Mouse (Mus musculus) ES-Bruce4 (cell line): Measurements from ENCODE around the gene P2ry13. TPM values are rescaled to one million over a fixed set of nuclear protein-coding genes. Genes with fewer than 3 reads are reported as not detected.

ENCODE experiments used
- H3K27ac ChIP-seq: 2 replicates; pipeline ENCODE4 v1.5.1; 2012; ENCODE audit warnings: low read length, inconsistent platforms; ENCODE audit not compliant: insufficient read depth
- H3K27me3 ChIP-seq: 2 replicates; pipeline ENCODE4 v1.6.1; 2012; ENCODE audit warnings: mild to moderate bottlenecking, low read length, inconsistent platforms; ENCODE audit not compliant: control insufficient read depth, poor library complexity, insufficient read depth, severe bottlenecking
- H3K36me3 ChIP-seq: 2 replicates; pipeline ENCODE4 v1.6.1; 2012; ENCODE audit warnings: inconsistent platforms, mild to moderate bottlenecking, low read length, moderate library complexity; ENCODE audit not compliant: control insufficient read depth, poor library complexity, insufficient read depth, severe bottlenecking
- H3K4me1 ChIP-seq: one replicate; pipeline ENCODE4 v1.8.1; 2011; ENCODE audit warnings: low read length; ENCODE audit not compliant: control insufficient read depth, insufficient read depth
- H3K4me3 ChIP-seq: 2 replicates; pipeline ENCODE4 v1.5.1; 2011; ENCODE audit warnings: low read depth, mild to moderate bottlenecking, low read length
- H3K9ac ChIP-seq: 2 replicates; pipeline ENCODE4 v1.6.1; 2012; ENCODE audit warnings: low read depth, mild to moderate bottlenecking, inconsistent platforms; ENCODE audit not compliant: poor library complexity, severe bottlenecking
- H3K9me3 ChIP-seq: replicated peaks from 2 replicates; pipeline ENCODE4 v1.6.1; 2012; ENCODE audit warnings: mild to moderate bottlenecking, low read length, inconsistent platforms; ENCODE audit not compliant: control insufficient read depth, poor library complexity, insufficient read depth, severe bottlenecking
- CTCF ChIP-seq: IDR thresholded peaks from one replicate; pipeline ENCODE4 v1.8.1; 2011; ENCODE audit warnings: low read depth, low read length
- EP300 ChIP-seq: IDR thresholded peaks from 2 replicates; pipeline ENCODE4 v1.6.1; 2011; ENCODE audit warnings: low read depth, low read length; ENCODE audit not compliant: insufficient read depth
- POLR2A ChIP-seq: IDR thresholded peaks from one replicate; pipeline ENCODE4 v1.8.1; 2011; ENCODE audit warnings: low read length; ENCODE audit not compliant: insufficient read depth
- polyA plus RNA-seq: library from polyadenylated mRNA; stranded (reverse); fragments of >200 nt; gene quantifications from 2 replicates; pipeline ENCODE4 v1.2.4, GENCODE M21; 2011; ENCODE audit warnings: low read depth; ENCODE audit not compliant: missing spikeins, insufficient read depth, insufficient read length

P2ry13 gene
- polyA plus RNA-seq, 1 experiment, result not detected

DNA sequence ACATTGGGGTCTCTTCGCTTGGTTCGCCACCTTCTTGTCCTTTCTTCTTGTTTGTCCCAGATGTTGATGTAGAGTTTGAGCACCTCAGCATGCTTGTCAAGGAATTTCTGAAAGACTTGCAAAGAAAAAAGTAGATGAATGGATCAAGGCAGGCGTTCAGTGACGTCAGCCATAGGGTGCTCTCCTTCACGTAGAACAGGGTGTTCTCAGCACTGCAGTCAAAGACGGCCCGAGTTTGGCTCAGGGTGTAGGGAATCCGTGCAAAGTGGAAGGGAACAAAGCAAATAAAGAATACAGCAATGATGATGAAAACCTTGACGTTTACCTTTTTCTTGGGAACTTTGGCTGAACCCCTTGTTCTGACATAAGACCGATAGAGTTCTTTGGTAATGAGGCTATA, 6.5 kb upstream of the P2ry13 start:
- no peak overlapping the region for H3K9ac ChIP-seq
- H3K36me3 ChIP-seq, result no peaks in the 10 kb centered on the region
- H3K4me1 ChIP-seq, result no peaks in the 10 kb centered on the region
- no peak overlapping the region for H3K27ac ChIP-seq
- no peaks in the 10 kb centered on the region for H3K27me3 ChIP-seq
- TF ChIP-seq POLR2A (no peak), EP300 (no peak)
- H3K4me3 ChIP-seq, result no peak overlapping the region
- H3K9me3 ChIP-seq, result no peaks in the 10 kb centered on the region

DNA sequence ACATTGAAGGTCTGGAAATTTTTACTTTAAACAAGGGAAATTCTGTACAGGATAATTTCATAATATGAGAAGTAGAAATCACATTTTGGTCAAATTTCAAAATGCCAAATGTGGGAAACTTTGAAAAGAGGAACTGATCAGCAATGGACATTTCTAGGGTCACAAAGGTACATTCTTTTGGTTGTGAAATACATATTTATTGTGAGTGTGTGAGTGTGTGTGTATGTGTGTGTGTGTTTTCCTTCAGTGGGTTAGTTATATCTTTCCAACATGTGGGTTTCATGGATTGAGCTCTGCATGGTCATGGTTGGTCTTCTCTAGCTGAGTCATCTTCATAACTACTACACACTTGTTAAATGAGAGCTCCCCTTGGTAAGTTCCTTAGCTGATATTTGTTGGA, 1.7 kb upstream of the P2ry13 start:
- H3K27me3 ChIP-seq, result no peaks in the 10 kb centered on the region
- no peak overlapping the region for H3K9ac ChIP-seq
- no peak overlapping the region for H3K4me3 ChIP-seq
- TF ChIP-seq EP300, result no peak
- TF ChIP-seq POLR2A, result no peak
- no peak for TF ChIP-seq CTCF
- H3K36me3 ChIP-seq, result no peaks in the 10 kb centered on the region
- no peaks in the 10 kb centered on the region for H3K9me3 ChIP-seq
- H3K4me1 ChIP-seq, result no peaks in the 10 kb centered on the region
- H3K27ac ChIP-seq, result no peak overlapping the region

DNA sequence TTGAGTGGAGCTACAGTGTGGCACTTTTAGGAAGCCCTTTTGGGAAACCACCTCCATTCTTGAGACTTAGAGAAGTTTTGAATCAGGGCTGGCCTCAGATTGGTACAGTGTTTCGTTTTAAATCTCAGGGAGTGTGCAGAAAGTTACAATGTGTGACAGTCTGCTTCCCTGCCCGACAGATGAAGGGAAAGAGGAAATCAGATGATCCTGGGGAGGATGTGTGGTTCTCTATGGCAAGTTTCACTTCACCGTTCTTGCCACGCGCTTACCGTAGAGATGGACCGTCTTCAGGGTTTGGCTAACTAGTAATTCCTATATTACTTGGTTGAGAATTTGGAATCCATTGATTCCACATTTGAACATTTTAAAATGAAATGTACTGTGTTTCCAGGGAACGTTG, 1.1 kb upstream of the P2ry13 start:
- H3K4me1 ChIP-seq, result no peaks in the 10 kb centered on the region
- no peaks in the 10 kb centered on the region for H3K36me3 ChIP-seq
- H3K27me3 ChIP-seq, result no peaks in the 10 kb centered on the region
- TF ChIP-seq EP300 (no peak), CTCF (no peak), POLR2A (no peak)
- H3K9me3 ChIP-seq, result no peaks in the 10 kb centered on the region
- no peak overlapping the region for H3K9ac ChIP-seq
- no peak overlapping the region for H3K4me3 ChIP-seq
- H3K27ac ChIP-seq, result no peak overlapping the region

DNA sequence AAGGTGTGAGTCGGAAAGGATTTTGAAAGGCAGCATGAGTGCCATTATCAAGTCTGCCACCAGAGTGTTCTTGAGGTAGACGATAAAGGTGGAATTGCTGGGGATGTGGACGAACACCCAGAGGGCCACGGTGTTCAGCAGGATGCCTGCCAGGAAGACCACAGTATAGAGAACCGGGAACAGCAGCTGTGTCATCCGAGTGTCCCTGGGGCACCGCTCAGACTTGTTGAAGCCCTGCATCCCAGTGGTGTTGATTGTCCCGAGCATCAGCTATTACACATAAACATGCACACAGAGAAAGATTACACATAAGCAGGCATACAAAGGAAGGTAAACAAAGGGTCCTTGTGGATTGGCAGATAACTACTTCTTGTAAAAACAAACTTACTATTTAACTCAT, 593 bp downstream of the P2ry13 start:
- no peak overlapping the region for H3K4me3 ChIP-seq
- no peaks in the 10 kb centered on the region for H3K27me3 ChIP-seq
- no peak overlapping the region for H3K27ac ChIP-seq
- H3K36me3 ChIP-seq, result no peaks in the 10 kb centered on the region
- no peak overlapping the region for H3K9ac ChIP-seq
- no peaks in the 10 kb centered on the region for H3K4me1 ChIP-seq
- no peak for TF ChIP-seq CTCF
- TF ChIP-seq POLR2A, result no peak
- TF ChIP-seq EP300, result no peak
- no peaks in the 10 kb centered on the region for H3K9me3 ChIP-seq

DNA sequence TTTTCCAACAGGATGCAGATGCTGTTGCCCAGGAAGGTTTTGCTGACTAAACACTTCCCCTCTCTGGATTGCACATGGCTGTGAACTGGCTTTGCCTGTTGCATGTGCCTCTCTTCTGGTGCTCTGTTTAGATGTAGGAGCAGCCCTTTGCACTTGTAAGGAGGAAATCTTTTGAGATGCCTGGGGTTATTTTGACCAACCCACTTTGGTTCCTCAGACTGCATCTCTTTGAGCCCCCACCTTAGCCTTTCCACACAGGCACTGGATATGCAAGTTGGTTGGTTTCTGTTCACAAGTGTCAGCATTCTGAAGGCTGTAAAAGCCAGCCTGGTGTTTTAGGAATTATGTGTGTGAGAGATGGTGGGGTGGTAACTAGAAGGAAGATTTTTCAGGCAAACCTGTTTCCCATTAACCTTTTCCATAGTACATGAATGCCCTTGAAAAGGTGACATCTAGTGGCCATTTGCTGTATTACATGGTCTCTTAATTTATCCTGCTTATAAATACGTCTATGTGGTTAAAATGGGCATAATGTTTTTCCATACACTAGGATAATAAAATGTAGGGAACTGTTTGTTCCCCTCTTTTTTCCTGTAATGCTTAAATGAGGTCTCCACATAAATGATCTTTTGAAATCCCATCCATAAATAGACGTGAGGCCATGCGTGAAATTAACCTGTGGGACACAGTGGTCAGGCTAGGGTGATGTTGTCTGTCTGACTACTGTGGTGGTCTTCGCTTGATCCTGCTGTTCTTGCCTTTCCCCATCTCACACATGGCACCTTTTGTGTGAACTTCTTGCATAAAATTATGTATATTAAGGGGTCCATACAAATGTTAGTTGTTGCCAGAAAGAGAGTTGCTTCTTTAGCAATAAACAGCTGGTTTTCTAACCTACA, 1.8 kb downstream of the P2ry13 start:
- H3K27me3 ChIP-seq, result no peaks in the 10 kb centered on the region
- H3K4me1 ChIP-seq, result no peaks in the 10 kb centered on the region
- H3K4me3 ChIP-seq, result no peak overlapping the region
- H3K27ac ChIP-seq, result no peak overlapping the region
- H3K36me3 ChIP-seq, result no peaks in the 10 kb centered on the region
- H3K9me3 ChIP-seq, result no peaks in the 10 kb centered on the region
- H3K9ac ChIP-seq, result no peak overlapping the region
- TF ChIP-seq POLR2A (no peak), CTCF (peak; percentile 21)

DNA sequence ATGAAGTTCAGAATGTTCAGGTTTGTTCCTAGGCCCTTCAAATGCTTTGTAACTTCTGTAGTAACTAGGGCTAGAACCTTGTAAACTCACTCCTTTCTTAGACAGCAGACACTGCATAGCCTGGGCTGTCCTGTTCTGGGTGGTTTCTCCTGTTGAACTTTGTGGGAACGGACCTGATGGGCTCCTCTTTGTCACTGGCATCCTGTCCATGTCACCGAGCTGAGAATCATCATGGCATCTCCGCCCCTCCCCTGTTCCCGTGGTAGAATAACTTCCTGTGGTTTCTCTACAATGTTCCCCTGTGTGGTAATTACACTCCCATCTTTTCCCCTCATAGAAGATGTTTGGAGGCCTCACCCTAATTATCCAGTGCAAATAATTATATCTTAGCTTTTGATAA, 4.7 kb downstream of the P2ry13 start:
- TF ChIP-seq EP300 (no peak), POLR2A (no peak), CTCF (no peak)
- H3K9ac ChIP-seq, result no peak overlapping the region
- H3K36me3 ChIP-seq, result no peaks in the 10 kb centered on the region
- H3K27ac ChIP-seq, result no peak overlapping the region
- no peaks in the 10 kb centered on the region for H3K4me1 ChIP-seq
- no peaks in the 10 kb centered on the region; the same call in 1 of the 2 replicates for H3K27me3 ChIP-seq
- no peaks in the 10 kb centered on the region for H3K9me3 ChIP-seq
- H3K4me3 ChIP-seq, result no peak overlapping the region
